Mouse (Mus musculus) G1E (cell line): Measurements from ENCODE around the gene Pitpnm1. TPM values are rescaled to one million over a fixed set of nuclear protein-coding genes. Genes with fewer than 3 reads are reported as not detected.

Experiments used
- ATAC-seq: 2 replicates; pipeline ENCODE4 v1.8.0; 2016; ENCODE audit warnings: mild to moderate bottlenecking; ENCODE audit not compliant: insufficient number of reproducible peaks, poor library complexity, low FRiP score, severe bottlenecking; ENCODE audit errors: extremely low read depth
- DNase-seq: peaks from one replicate; pipeline ENCODE4 v3.0.0; 2012; ENCODE audit warnings: low spot score
- H3K27me3 ChIP-seq: 2 replicates; pipeline ENCODE4 v1.6.1; 2012; ENCODE audit warnings: mild to moderate bottlenecking, low read length, inconsistent platforms; ENCODE audit not compliant: insufficient read depth
- H3K36me3 ChIP-seq: replicated peaks from 2 replicates; pipeline ENCODE3; 2012; ENCODE audit warnings: mild to moderate bottlenecking, inconsistent platforms
- H3K4me1 ChIP-seq: 2 replicates; pipeline ENCODE4 v1.6.1; 2012; ENCODE audit warnings: low read depth, low read length, inconsistent platforms, mixed read lengths; ENCODE audit not compliant: insufficient read depth
- H3K4me3 ChIP-seq: 2 replicates; pipeline ENCODE4 v1.5.1; 2012; ENCODE audit warnings: low read depth, mild to moderate bottlenecking, inconsistent platforms, low read length, moderate library complexity, mixed read lengths
- H3K9me3 ChIP-seq: replicated peaks from 2 replicates; pipeline ENCODE4 v1.6.1; 2012; ENCODE audit warnings: inconsistent platforms
- CTCF ChIP-seq: IDR thresholded peaks from 2 replicates; pipeline ENCODE4 v1.5.1; 2012; ENCODE audit warnings: low read depth, low read length, inconsistent platforms, mixed read lengths
- GATA1 ChIP-seq: IDR thresholded peaks from 2 replicates; pipeline ENCODE4 v1.6.1; 2012; ENCODE audit warnings: borderline replicate concordance, low read length, inconsistent platforms, mixed read lengths
- GATA2 ChIP-seq: IDR thresholded peaks from 2 replicates; pipeline ENCODE4 v1.6.1; 2012; ENCODE audit warnings: low read depth, low read length, inconsistent platforms, borderline replicate concordance
- POLR2AphosphoS5 ChIP-seq: IDR thresholded peaks from 2 replicates; pipeline ENCODE4 v1.6.1; 2012; ENCODE audit warnings: low read depth, low read length, inconsistent platforms; ENCODE audit not compliant: insufficient replicate concordance
- TAL1 ChIP-seq: conservative IDR thresholded peaks from 2 replicates; pipeline ENCODE4 v1.6.1; 2012; ENCODE audit warnings: low read depth, low read length, inconsistent platforms, mixed read lengths
- polyA plus RNA-seq: library from polyadenylated mRNA; stranded (reverse); fragments of >175 nt; gene quantifications from 2 replicates; pipeline ENCODE4 v1.2.3, GENCODE M21; 2012
- total RNA-seq, 2 experiments: library from RNA; stranded (forward) in 1 of 2; stranded (reverse) in 1 of 2; fragments of 200-1000 nt in 1 of 2; fragments of >200 nt in 1 of 2; fragmentation: Nextera tagmentation in 1 of 2; gene quantifications; 2 replicates each; pipeline ENCODE4 v1.2.3; 2014 to 2017

Pitpnm1 gene
- total and polyA plus RNA-seq, 3 experiments = 12.9 to 61.2 (median 22.2) TPM

DNA sequence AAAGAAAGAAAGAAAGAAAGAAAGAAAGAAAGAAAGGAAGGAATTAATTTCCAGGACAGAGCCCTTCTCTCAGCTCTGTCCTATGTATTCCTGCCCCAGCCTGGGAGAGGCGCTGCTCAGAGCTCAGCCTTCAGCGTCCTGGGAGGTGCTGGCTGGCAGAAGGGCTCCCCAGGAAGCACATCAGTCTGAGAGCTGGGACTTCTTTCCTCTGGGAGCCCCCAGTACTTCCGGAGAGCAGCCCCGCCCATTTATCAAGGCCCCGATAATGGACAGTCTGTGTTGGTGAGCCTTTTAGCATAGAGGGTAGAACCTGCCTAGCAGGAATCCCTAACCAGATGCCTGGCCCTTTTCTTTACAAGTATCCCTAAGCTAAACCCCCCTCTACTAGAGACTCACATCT, 11.7 kb upstream of the Pitpnm1 start:
- Histone ChIP-seq H3K9me3 (no peaks in the 10 kb centered on the region), H3K36me3 (no peaks in the 10 kb centered on the region), H3K4me3 (no peak overlapping the region), H3K4me1 (peaks cover 9% of the 10 kb centered on the region; the same call in 1 of the 2 replicates), H3K27me3 (peaks cover 63% of the 10 kb centered on the region)
- no peak for DNase-seq
- TF ChIP-seq GATA2 (no peak), CTCF (no peak), TAL1 (no peak), GATA1 (no peak), POLR2AphosphoS5 (no peak)
- ATAC-seq = no peak

DNA sequence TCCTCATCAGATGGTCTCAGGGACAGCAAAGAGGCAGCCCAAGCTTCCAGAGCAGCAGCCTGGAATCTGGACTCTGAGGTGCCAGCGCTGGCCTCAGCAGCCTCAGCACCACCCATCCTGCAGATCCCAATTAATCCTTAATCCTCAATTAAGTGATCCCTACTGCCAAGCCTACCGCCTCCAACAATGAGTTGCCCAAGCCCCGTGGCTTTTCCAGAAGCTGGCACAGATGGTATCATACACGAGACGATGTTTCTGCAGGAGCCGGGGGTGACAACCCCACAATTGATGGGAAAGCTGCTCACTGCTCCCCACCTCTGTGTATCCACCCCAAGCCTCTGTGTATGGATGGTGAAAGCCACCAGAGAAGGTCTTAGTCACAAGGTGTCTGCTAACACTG, 10.7 kb upstream of the Pitpnm1 start:
- DNase-seq (no peak), ATAC-seq (no peak)
- no peaks in the 10 kb centered on the region for H3K36me3 ChIP-seq
- peaks cover 9% of the 10 kb centered on the region; the same call in 1 of the 2 replicates for H3K4me1 ChIP-seq
- no peaks in the 10 kb centered on the region for H3K9me3 ChIP-seq
- TF ChIP-seq POLR2AphosphoS5 = no peak
- TF ChIP-seq TAL1 = no peak
- peaks cover 59% of the 10 kb centered on the region for H3K27me3 ChIP-seq
- H3K4me3 ChIP-seq = no peak overlapping the region

DNA sequence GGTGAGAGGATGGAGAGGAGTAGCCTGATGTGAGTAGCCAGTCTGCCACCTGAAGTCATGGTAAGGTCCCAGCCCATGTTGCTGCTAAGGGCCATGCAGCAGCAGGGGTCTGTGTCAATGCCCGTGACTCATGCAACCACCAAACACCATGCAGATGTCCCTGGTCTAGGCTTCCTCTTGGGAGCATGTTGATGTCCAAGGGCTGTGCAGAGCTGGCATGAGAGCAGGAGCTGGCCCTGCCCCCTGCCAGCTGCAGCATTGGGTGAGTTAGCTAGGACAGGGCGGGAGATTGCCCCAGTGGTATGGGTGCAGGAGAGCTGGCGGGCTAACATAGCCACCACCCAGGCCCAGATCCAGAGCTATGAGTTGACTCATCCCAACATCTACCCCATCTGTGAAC, 9.4 kb upstream of the Pitpnm1 start:
- Histone ChIP-seq H3K36me3 (no peaks in the 10 kb centered on the region), H3K4me1 (peaks cover 11% of the 10 kb centered on the region; the same call in 1 of the 2 replicates), H3K4me3 (no peak overlapping the region), H3K9me3 (no peaks in the 10 kb centered on the region), H3K27me3 (peaks cover 51% of the 10 kb centered on the region)
- no peak for DNase-seq
- no peak for ATAC-seq
- TF ChIP-seq POLR2AphosphoS5 = no peak
- TF ChIP-seq GATA2 = no peak
- TF ChIP-seq TAL1 = no peak
- TF ChIP-seq GATA1 = no peak
- TF ChIP-seq CTCF = no peak

DNA sequence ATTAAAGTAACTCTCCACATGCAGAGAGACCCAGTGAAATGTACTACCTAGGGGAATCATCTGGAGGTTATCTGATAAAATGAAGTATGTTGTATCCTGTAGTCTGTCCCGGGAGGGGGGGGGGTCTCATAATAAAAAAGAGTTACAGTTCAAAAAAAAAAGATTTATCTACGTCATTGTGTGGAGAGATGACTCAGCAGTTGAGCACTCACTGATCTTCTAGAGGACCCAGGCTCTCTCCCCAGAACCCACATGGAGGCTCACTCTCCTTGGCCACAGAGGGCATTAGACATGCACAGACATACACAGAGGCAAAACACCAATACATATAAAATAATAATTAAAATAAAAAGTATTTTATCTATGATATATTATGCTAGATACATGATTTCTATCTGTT, 8.4 kb upstream of the Pitpnm1 start:
- Histone ChIP-seq H3K27me3 (peaks cover 44% of the 10 kb centered on the region), H3K4me1 (peaks cover 15% of the 10 kb centered on the region), H3K9me3 (no peaks in the 10 kb centered on the region), H3K4me3 (no peak overlapping the region), H3K36me3 (no peaks in the 10 kb centered on the region)
- no peak for TF ChIP-seq POLR2AphosphoS5
- no peak for TF ChIP-seq CTCF
- TF ChIP-seq GATA1 = no peak
- no peak for TF ChIP-seq GATA2
- TF ChIP-seq TAL1 = no peak
- ATAC-seq (no peak), DNase-seq (no peak)

DNA sequence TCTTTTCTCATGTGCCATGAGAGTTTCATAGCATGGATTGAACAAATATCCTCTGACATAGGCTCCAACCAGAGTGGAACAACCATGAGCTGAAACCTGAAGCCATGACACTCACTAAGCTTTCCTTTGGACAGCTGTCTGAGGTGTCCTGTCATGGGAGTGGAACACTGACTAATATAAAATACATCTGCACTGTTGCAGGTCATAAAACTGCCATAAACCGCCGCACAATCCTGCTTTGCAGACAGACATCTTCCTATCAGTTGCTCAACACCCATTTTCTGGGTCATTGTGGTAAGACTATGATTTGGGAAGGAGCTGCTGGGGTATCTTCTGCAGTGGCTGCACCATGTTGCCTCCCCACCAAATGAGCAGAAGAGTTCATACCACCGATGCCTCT, 7.0 kb upstream of the Pitpnm1 start:
- H3K36me3 ChIP-seq = peaks cover 2% of the 10 kb centered on the region
- TF ChIP-seq TAL1 (no peak), GATA1 (no peak), CTCF (no peak), POLR2AphosphoS5 (no peak), GATA2 (no peak)
- peaks cover 35% of the 10 kb centered on the region for H3K27me3 ChIP-seq
- DNase-seq (no peak), ATAC-seq (no peak)
- peaks cover 24% of the 10 kb centered on the region for H3K4me1 ChIP-seq
- H3K4me3 ChIP-seq = no peak overlapping the region
- no peaks in the 10 kb centered on the region for H3K9me3 ChIP-seq

DNA sequence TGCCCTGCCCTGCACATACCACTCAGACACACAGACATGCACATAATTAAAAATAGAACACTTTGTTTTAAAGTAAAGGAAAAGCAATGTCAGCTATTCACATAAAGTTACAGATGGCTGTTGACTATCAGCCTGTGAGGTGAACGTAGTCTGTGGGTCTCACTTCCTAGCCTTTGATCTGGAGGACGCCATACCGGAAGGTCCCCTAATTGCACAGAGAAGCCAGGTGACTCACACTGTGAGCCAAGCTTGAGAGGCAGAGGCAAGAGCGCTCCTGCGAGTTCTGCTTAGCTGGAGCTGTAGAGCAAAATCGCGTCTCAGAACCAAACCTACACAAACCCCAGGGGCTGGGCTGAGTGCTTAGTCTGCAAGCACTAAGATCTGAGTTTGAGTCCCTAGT, 6.0 kb upstream of the Pitpnm1 start:
- no peak for TF ChIP-seq GATA1
- no peak for TF ChIP-seq TAL1
- TF ChIP-seq POLR2AphosphoS5 = no peak
- TF ChIP-seq GATA2 = no peak
- TF ChIP-seq CTCF = no peak
- Histone ChIP-seq H3K27me3 (peaks cover 29% of the 10 kb centered on the region), H3K9me3 (no peaks in the 10 kb centered on the region), H3K36me3 (peaks cover 12% of the 10 kb centered on the region), H3K4me1 (peaks cover 34% of the 10 kb centered on the region), H3K4me3 (no peak overlapping the region)
- DNase-seq (no peak), ATAC-seq (no peak)

DNA sequence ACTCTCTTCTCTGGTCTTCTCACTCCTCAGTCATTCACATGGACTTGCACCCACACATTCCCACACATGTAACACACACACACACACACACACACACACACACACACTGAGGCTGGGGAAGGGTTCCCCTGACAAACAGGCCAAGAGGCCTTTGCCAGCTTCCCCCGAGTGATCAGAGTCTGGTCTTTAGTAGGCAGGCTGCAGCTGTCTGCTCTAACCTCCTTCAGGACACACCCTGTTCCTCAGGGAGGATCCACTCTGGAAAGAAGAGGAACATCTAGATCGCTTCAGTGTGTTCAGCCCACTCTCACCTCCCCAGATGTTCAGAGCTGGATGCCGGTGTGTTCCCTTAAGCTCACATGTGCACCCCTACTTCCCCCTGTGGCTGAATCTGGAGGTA, 5.5 kb upstream of the Pitpnm1 start:
- peaks cover 23% of the 10 kb centered on the region for H3K27me3 ChIP-seq
- H3K36me3 ChIP-seq = peaks cover 15% of the 10 kb centered on the region
- DNase-seq (no peak), ATAC-seq (no peak)
- no peaks in the 10 kb centered on the region for H3K9me3 ChIP-seq
- no peak overlapping the region for H3K4me3 ChIP-seq
- H3K4me1 ChIP-seq = peaks cover 40% of the 10 kb centered on the region
- no peak for TF ChIP-seq TAL1
- TF ChIP-seq POLR2AphosphoS5 = no peak
- TF ChIP-seq GATA1 = no peak
- no peak for TF ChIP-seq GATA2
- no peak for TF ChIP-seq CTCF
